Mouse (Mus musculus): Measurements from ENCODE around the gene Nin. TPM values are rescaled to one million over a fixed set of nuclear protein-coding genes. Genes with fewer than 3 reads are reported as not detected.

Gene Nin
- total RNA-seq, 2 experiments from 2014 or later, result 23.6 to 24.6 TPM

- H3K27ac ChIP-seq, result no peak overlapping the region
- no peak for TF ChIP-seq CTCF (IDR thresholded peaks at IDR 0.05)
- no peak for DNase-seq
- intact Hi-C loops (cut with DNase I), result loop anchor here (10.0 kb wide), 1 partner anchor 314 kb away; no protein-coding TSS in a partner anchor
- H3K4me3 ChIP-seq, result no peak overlapping the region
Observed at GRCm38 (mm10) chr12:70068647-70069257, 44.8 kb downstream of the Nin start.

GRCm38 (mm10) chr12:70067849-70068248 is 45.7 kb downstream of the Nin start:
- Histone ChIP-seq H3K27ac (no peak overlapping the region), H3K4me3 (no peak overlapping the region)
- DNase-seq, result no peak
- intact Hi-C loops (cut with DNase I), result loop anchor here (10.0 kb wide), 1 partner anchor 313 kb away; no protein-coding TSS in a partner anchor
- no peak for TF ChIP-seq CTCF (IDR thresholded peaks at IDR 0.05)

- peak; percentile 62 for DNase-seq
- intact Hi-C loops (cut with DNase I), result loop anchor here (1.0 to 10.0 kb wide), 5 partner anchors 75 to 307 kb away; partner anchors contain the start of gene Sav1
- no peak overlapping the region for H3K4me3 ChIP-seq
- H3K27ac ChIP-seq, result 0 out of 2 replicates have a peak overlapping the region, but pooled peaks have one; percentile 24
- peak; percentile 81 for TF ChIP-seq CTCF (IDR thresholded peaks at IDR 0.05)
Observed at GRCm38 (mm10) chr12:70062114-70062513, 51.4 kb downstream of the Nin start.

GRCm38 (mm10) chr12:70058956-70059851 is 54.3 kb downstream of the Nin start:
- peak; percentile 61 for DNase-seq
- peak; percentile 44 for TF ChIP-seq CTCF (IDR thresholded peaks at IDR 0.05)
- H3K4me3 ChIP-seq, result no peak overlapping the region
- peak overlapping the region; percentile 73 for H3K27ac ChIP-seq
- intact Hi-C loops (cut with DNase I), result no loop called here

GRCm38 (mm10) chr12:70050699-70051098 is 62.8 kb downstream of the Nin start:
- no peak for TF ChIP-seq CTCF (IDR thresholded peaks at IDR 0.05)
- intact Hi-C loops (cut with DNase I), result no loop called here
- DNase-seq, result peak; percentile 69
- peak overlapping the region; percentile 44 for H3K4me3 ChIP-seq
- peak overlapping the region; percentile 75 for H3K27ac ChIP-seq

GRCm38 (mm10) chr12:70048741-70049140 is 64.8 kb downstream of the Nin start:
- H3K4me3 ChIP-seq, result no peak overlapping the region
- DNase-seq, result no peak
- intact Hi-C loops (cut with DNase I), result no loop called here
- peak overlapping the region; percentile 75 for H3K27ac ChIP-seq
- TF ChIP-seq CTCF (IDR thresholded peaks at IDR 0.05), result no peak

- Histone ChIP-seq H3K4me3 (no peak overlapping the region), H3K27ac (peak overlapping the region; percentile 28; the same call in 1 of the 2 replicates)
- no peak for DNase-seq
- intact Hi-C loops (cut with DNase I), result no loop called here
- TF ChIP-seq CTCF (IDR thresholded peaks at IDR 0.05), result peak; percentile 26; the same call in 1 of the 2 replicates
Observed at GRCm38 (mm10) chr12:70047281-70047680, 66.2 kb downstream of the Nin start.

GRCm38 (mm10) chr12:70044353-70044752 is 69.2 kb downstream of the Nin start:
- intact Hi-C loops (cut with DNase I), result no loop called here
- no peak for TF ChIP-seq CTCF (IDR thresholded peaks at IDR 0.05)
- H3K27ac ChIP-seq, result no peak overlapping the region
- DNase-seq, result no peak
- H3K4me3 ChIP-seq, result no peak overlapping the region

- Histone ChIP-seq H3K27ac (no peak overlapping the region), H3K4me3 (no peak overlapping the region)
- TF ChIP-seq CTCF (IDR thresholded peaks at IDR 0.05), result no peak
- intact Hi-C loops (cut with DNase I), result no loop called here
- DNase-seq, result no peak
Observed at GRCm38 (mm10) chr12:70043421-70043820, 70.1 kb downstream of the Nin start.

GRCm38 (mm10) chr12:70040981-70041380 is 72.5 kb downstream of the Nin start:
- H3K4me3 ChIP-seq, result no peak overlapping the region
- TF ChIP-seq CTCF (IDR thresholded peaks at IDR 0.05), result no peak
- DNase-seq, result peak; percentile 39
- intact Hi-C loops (cut with DNase I), result no loop called here
- peak overlapping the region; percentile 6; the same call in 1 of the 2 replicates for H3K27ac ChIP-seq

GRCm38 (mm10) chr12:70036722-70037305 is 76.7 kb downstream of the Nin start:
- no peak for DNase-seq
- Histone ChIP-seq H3K27ac (no peak overlapping the region), H3K4me3 (no peak overlapping the region)
- TF ChIP-seq CTCF (IDR thresholded peaks at IDR 0.05), result no peak
- intact Hi-C loops (cut with DNase I), result no loop called here

- Histone ChIP-seq H3K4me3 (no peak overlapping the region), H3K27ac (no peak overlapping the region)
- TF ChIP-seq CTCF (IDR thresholded peaks at IDR 0.05), result no peak
- intact Hi-C loops (cut with DNase I), result no loop called here
- DNase-seq, result no peak
Observed at GRCm38 (mm10) chr12:70026233-70026632, 87.3 kb downstream of the Nin start.

- no peak for DNase-seq
- TF ChIP-seq CTCF (IDR thresholded peaks at IDR 0.05), result no peak
- no peak overlapping the region for H3K4me3 ChIP-seq
- intact Hi-C loops (cut with DNase I), result no loop called here
- H3K27ac ChIP-seq, result no peak overlapping the region
Observed at GRCm38 (mm10) chr12:70025431-70025830, 88.1 kb downstream of the Nin start.
